Mouse (Mus musculus) erythroblast, embryonic 14.5 days (primary cell): ENCODE measurements around the gene Strc.
"Not testable (repeated sequence)": the region's sequence is repeated elsewhere in the genome, so short reads cannot be mapped to it uniquely, and the experiment has no call there.

Experiments used
- GATA1 ChIP-seq: IDR thresholded peaks from 2 replicates; pipeline ENCODE4 v1.6.1; 2012; ENCODE audit warnings: low read length, inconsistent platforms, mixed read lengths
- TAL1 ChIP-seq: IDR thresholded peaks from 3 replicates; pipeline ENCODE4 v1.6.1; 2012; ENCODE audit warnings: low read length, inconsistent platforms, mixed read lengths

- not testable (repeated sequence) for TF ChIP-seq TAL1, GATA1
Measured at GRCm38 (mm10) chr2:121386961-121387575, at the start of gene Strc.
